Mouse (Mus musculus) thymus, adult 2 months (tissue): Measurements from ENCODE around the gene Scaf11. TPM values are rescaled to one million over a fixed set of nuclear protein-coding genes. Genes with fewer than 3 reads are reported as not detected.
A peak's percentile ranks its signal among the peaks of the same experiment; 100 is the strongest.

Experiments
- DNase-seq: peaks from one replicate; pipeline ENCODE4 v3.0.0; 2021
- H3K27ac ChIP-seq: fragments of 200-500 bp; 2 replicates; pipeline ENCODE4 v1.5.1; 2012; ENCODE audit warnings: low read length, control low read depth; ENCODE audit not compliant: control insufficient read depth, insufficient read depth
- H3K27me3 ChIP-seq: fragments of 200-500 bp; 2 replicates; pipeline ENCODE4 v1.6.1; 2012; ENCODE audit warnings: mild to moderate bottlenecking, low read length, moderate library complexity, mixed read lengths; ENCODE audit not compliant: control insufficient read depth, insufficient read depth
- H3K36me3 ChIP-seq: fragments of 200-500 bp; 2 replicates; pipeline ENCODE4 v1.6.1; 2012; ENCODE audit warnings: mild to moderate bottlenecking, low read length, moderate library complexity; ENCODE audit not compliant: control insufficient read depth, insufficient read depth
- H3K4me1 ChIP-seq: fragments of 200-500 bp; replicated peaks from 2 replicates; pipeline ENCODE4 v1.6.1; 2012; ENCODE audit warnings: low read length; ENCODE audit not compliant: control insufficient read depth, insufficient read depth
- H3K4me3 ChIP-seq: fragments of 200-500 bp; 2 replicates; pipeline ENCODE4 v1.5.1; 2012; ENCODE audit warnings: mild to moderate bottlenecking, low read length, control low read depth, moderate library complexity; ENCODE audit not compliant: control insufficient read depth, insufficient read depth
- CTCF ChIP-seq: fragments of 200-500 bp; IDR thresholded peaks from 2 replicates; pipeline ENCODE4 v1.5.1; 2012; ENCODE audit warnings: mild to moderate bottlenecking, control low read depth, low read length, moderate library complexity, borderline replicate concordance; ENCODE audit not compliant: control insufficient read depth, poor library complexity, insufficient read depth; ENCODE audit errors: extremely low read depth
- POLR2A ChIP-seq: fragments of 200-500 bp; IDR thresholded peaks from 2 replicates; pipeline ENCODE4 v1.6.1; 2012; ENCODE audit warnings: mild to moderate bottlenecking, low read length, control low read depth, moderate library complexity; ENCODE audit not compliant: control insufficient read depth, poor library complexity, insufficient read depth; ENCODE audit errors: extremely low read depth
- WGBS: fragments of 180-500 bp; shearing (Covaris S2); methylation state at CpG from one replicate; pipeline ENCODE4 v1.1.7; 2018; 5-methylcytosine and 5-hydroxymethylcytosine counted together
- polyA plus RNA-seq: library from polyadenylated mRNA; depleted of rRNA; stranded (reverse); fragments of >200 nt; gene quantifications from 2 replicates; pipeline ENCODE4 v1.2.3, GENCODE M21; 2012

Scaf11 gene
- polyA plus RNA-seq, 1 experiment, result 32.4 TPM

DNA sequence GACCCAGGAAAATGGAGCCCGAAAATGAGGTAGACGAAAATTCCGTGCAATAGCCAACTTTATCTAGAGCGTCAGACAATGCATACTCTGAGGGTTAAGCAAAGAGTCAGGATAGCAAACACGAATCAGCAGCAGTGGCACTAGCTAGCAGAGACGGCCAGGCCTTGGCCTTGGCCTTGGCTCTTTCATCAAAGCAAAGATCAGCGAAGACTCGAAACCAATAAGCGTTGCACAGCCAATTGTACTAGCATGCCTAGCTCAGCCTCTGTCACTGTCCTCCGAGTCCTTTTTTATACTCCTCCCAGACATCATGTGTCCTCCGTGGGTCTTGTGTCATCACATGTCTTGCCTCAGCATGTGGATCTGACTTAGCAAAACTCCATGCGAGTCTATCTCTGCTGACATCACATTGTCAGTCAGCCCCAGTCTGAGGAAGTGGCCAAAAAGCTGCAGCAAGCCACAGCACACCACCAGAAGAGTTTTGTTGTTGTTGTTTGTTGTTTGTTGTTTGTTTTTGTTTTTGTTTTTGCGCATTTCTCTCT is 5.8 kb upstream of the Scaf11 start:
- DNase-seq, result no peak
- no peaks in the 10 kb centered on the region for H3K27me3 ChIP-seq
- peaks cover 4% of the 10 kb centered on the region; the same call in 1 of the 2 replicates for H3K4me1 ChIP-seq
- no peak overlapping the region for H3K4me3 ChIP-seq
- H3K36me3 ChIP-seq, result no peaks in the 10 kb centered on the region
- H3K27ac ChIP-seq, result no peak overlapping the region
- 89% methylated on average over 13 of the region's 13 CpGs for WGBS
- TF ChIP-seq CTCF (no peak), POLR2A (no peak)

DNA sequence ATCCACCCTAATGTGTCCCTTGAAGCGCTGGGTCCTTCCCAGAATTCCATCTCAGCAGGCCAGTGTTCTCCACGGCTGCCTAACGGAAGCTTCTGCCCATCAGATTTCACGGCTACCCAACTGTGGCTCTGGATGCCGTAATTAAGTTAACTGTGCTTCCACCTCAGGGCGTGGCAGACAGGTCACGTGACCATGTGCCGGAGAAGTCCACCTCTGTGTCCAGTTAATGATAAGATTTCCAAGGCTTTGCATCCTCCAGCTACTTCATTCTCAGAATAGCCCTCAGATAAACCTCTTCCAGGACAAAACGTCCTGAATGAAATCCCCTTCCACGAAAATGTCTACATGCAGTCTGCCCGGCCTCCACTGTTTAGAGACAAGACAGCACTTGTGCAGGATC is 4.4 kb upstream of the Scaf11 start:
- TF ChIP-seq CTCF (no peak), POLR2A (no peak)

DNA sequence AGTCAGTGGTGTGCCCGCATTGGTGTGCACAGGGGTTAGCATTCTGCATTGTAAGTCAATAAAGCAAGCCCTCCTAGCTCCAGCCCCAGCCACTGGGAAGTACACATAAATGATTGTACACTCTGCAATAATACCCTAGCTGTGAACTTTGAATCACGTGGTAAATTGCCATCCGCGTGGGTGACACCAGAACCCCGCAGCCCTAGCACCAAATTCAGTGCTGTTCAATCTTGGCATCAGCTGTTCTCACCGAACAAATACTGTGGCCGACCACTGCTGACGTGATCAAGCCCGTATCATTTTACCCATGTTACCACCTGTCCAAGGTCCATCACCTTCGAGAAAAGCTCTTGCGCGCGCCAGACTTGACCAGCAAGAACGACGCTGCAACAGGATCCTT is 3.2 kb upstream of the Scaf11 start:
- no peaks in the 10 kb centered on the region for H3K36me3 ChIP-seq
- no peak overlapping the region for H3K27ac ChIP-seq
- TF ChIP-seq POLR2A, result no peak
- TF ChIP-seq CTCF, result no peak
- H3K4me3 ChIP-seq, result no peak overlapping the region
- no peaks in the 10 kb centered on the region for H3K27me3 ChIP-seq
- no peak for DNase-seq
- 99% methylated on average over 15 of the region's 15 CpGs for WGBS
- peaks cover 5% of the 10 kb centered on the region; the same call in 1 of the 2 replicates for H3K4me1 ChIP-seq

More for the DNA sequence above, 4.4 kb upstream of the Scaf11 start:
- H3K4me3 ChIP-seq, result no peak overlapping the region
- no peak for DNase-seq
- H3K4me1 ChIP-seq, result peaks cover 5% of the 10 kb centered on the region; the same call in 1 of the 2 replicates
- WGBS, result 95% methylated on average over 11 of the region's 11 CpGs
- no peaks in the 10 kb centered on the region for H3K27me3 ChIP-seq
- H3K36me3 ChIP-seq, result no peaks in the 10 kb centered on the region
- no peak overlapping the region for H3K27ac ChIP-seq

DNA sequence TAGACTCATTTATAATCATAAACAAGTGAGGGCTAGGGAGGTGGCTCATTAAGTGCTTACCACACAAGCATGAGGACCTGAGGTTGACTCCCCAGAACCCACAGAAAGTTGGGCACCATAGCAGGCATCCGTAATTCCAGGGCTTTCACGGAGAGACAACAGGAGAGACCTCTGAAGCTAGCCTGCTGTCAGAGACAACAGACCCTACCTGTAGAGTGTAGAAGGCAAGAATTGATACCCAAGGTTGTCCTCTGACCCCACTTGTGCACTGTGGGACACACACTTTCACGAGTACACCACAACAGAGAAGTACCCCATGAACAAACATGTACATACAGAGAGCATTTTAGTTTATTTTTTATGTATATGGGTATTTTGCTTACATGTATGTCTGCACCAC is 2.0 kb upstream of the Scaf11 start:
- 97% methylated on average over 3 of the region's 3 CpGs for WGBS
- Histone ChIP-seq H3K27me3 (no peaks in the 10 kb centered on the region), H3K36me3 (no peaks in the 10 kb centered on the region), H3K4me1 (peaks cover 3% of the 10 kb centered on the region; the same call in 1 of the 2 replicates), H3K27ac (no peak overlapping the region), H3K4me3 (no peak overlapping the region)
- TF ChIP-seq CTCF (no peak), POLR2A (no peak)
- DNase-seq, result no peak

DNA sequence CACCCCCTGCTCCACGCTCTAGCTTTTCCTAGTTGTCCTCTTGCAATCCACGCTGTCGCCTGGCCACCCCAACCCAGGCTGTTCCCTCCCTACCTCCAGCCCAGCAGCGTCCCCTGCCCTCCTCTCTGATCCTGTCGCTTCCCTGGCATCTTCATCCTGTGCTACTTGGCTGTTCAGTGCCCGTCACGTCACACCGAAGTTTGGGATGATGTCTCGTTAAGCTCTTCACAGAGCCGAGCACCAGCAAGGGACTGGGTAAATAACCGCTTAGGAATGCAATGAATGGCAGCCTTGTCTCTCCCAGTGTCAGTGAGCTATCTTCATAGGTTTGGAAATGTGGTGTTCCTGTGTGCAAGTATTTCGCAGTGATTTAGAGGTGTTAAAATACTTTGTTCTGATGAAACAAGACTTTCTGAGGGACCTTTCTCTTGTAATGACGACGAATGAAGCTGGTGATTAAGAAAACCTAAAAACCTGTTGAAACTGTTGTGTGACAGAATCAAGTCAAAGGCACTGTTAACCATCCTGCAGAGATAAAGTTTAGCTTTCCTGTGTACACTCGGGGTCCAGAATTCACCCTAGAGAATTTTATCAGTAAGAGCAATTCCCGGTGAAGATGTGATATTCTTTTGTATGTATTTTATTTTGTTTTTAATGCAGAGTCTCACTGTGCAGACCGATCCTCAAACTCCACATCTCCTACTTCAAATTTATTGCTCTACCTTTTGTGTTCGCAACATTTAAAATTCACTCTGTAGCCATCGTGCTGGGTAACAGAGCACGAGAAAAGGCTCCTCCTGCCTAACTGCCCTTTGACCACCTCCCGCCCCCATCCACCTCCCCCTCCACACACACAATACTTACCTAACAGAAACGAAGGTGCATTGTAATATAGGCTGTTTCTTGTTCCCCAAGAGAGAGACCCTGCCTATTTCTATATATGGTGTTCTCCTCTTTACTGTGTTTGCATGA is 1.2 kb upstream of the Scaf11 start:
- Histone ChIP-seq H3K36me3 (no peaks in the 10 kb centered on the region), H3K27ac (peak overlapping the region; percentile 50), H3K27me3 (no peaks in the 10 kb centered on the region), H3K4me1 (peaks cover 3% of the 10 kb centered on the region; the same call in 1 of the 2 replicates), H3K4me3 (peak overlapping the region; percentile 86)
- TF ChIP-seq CTCF, result no peak
- no peak for TF ChIP-seq POLR2A
- no peak for DNase-seq
- WGBS, result 15% methylated on average over 22 of the region's 22 CpGs

DNA sequence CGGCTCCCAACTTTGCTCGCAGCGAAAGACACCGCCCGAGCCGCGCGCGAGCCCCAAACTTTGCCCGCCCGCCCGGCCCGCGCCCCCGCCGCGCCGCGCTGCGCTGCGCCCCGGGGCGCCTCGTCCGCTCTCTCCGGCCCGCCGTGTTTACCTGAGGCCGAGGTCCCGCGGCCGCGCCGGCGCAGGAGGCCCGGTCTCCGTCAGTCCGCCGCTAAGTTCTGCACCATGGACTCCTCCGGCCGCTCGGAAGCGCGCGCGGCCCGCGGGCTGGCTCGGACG is 253 bp downstream of the Scaf11 start:
- Histone ChIP-seq H3K36me3 (no peaks in the 10 kb centered on the region), H3K4me3 (peak overlapping the region; percentile 94), H3K27ac (peak overlapping the region; percentile 47), H3K4me1 (peaks cover 3% of the 10 kb centered on the region; the same call in 1 of the 2 replicates), H3K27me3 (no peaks in the 10 kb centered on the region)
- DNase-seq, result no peak
- WGBS, result under 1% methylated on average over 47 of the region's 50 CpGs
- TF ChIP-seq CTCF, result no peak
- no peak for TF ChIP-seq POLR2A
